Mouse (Mus musculus): ENCODE data around the gene Ppp1r12c.

DNA sequence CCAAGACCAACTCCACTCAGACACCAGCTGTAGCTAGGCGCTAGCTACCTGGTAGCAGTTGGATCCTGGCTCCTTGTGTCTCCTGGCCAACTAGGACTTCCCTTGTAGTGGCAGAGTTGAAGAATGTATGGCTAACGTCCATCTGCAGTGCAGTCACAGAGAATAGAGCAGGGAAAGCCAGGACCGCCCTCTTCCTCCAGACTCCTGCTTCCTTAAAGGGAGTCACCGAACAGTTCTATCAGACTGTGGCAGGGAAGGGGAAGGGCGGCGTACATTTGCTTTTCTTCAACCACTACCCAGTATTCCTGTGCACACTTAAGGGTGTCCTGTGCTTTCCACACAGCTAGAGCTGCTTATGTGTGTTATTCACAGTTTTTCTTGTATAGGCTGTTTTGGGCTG is 10.2 kb downstream of the Ppp1r12c start:
- TF ChIP-seq CTCF (IDR thresholded peaks at IDR 0.05; ENCODE audit: control insufficient read depth, insufficient read depth, insufficient read length) (no peak), MAX (IDR thresholded peaks at IDR 0.05) (no peak), USF1 (IDR thresholded peaks at IDR 0.05; ENCODE audit: low read depth) (no peak), CEBPB (IDR thresholded peaks at IDR 0.05; ENCODE audit: low read depth) (no peak), MYOG (IDR thresholded peaks at IDR 0.05; ENCODE audit: control insufficient read depth, extremely low read depth, insufficient read length) (no peak)

All from C2C12 (cell line).